Mouse (Mus musculus) intestine, embryonic 16.5 days (tissue): ENCODE measurements around the gene Slc12a8. TPM values are rescaled to one million over a fixed set of nuclear protein-coding genes. Genes with fewer than 3 reads are reported as not detected.

Experiments used
- ATAC-seq: fragments of 200-750 bp; cut with Nextera tagmentation; 2 replicates; pipeline ENCODE4 v1.8.0; 2017; ENCODE audit warnings: moderate TSS enrichment, moderate library complexity
- H3K27ac ChIP-seq: fragments of 300-500 bp; sonication (generic); 2 replicates; pipeline ENCODE4 v1.5.1; 2014; ENCODE audit warnings: mild to moderate bottlenecking, low read length
- H3K27me3 ChIP-seq: fragments of 300-500 bp; sonication (generic); replicated peaks from 2 replicates; pipeline ENCODE4 v1.6.1; 2014; ENCODE audit warnings: low read length, control low read depth, mixed read lengths; ENCODE audit not compliant: control insufficient read depth, insufficient read depth
- H3K36me3 ChIP-seq: fragments of 300-500 bp; sonication (generic); 2 replicates; pipeline ENCODE4 v1.6.1; 2014; ENCODE audit warnings: low read length, control low read depth; ENCODE audit not compliant: control insufficient read depth, insufficient read depth
- H3K4me1 ChIP-seq: fragments of 300-500 bp; sonication (generic); 2 replicates; pipeline ENCODE4 v1.6.1; 2014; ENCODE audit warnings: low read length, control low read depth, mixed read lengths; ENCODE audit not compliant: control insufficient read depth, insufficient read depth
- H3K4me2 ChIP-seq: fragments of 300-500 bp; sonication (generic); 2 replicates; pipeline ENCODE4 v1.6.1; 2014; ENCODE audit warnings: low read depth, low read length, control low read depth
- H3K4me3 ChIP-seq: fragments of 300-500 bp; sonication (generic); 2 replicates; pipeline ENCODE4 v1.5.1; 2014; ENCODE audit warnings: mild to moderate bottlenecking, low read length
- H3K9ac ChIP-seq: fragments of 300-500 bp; sonication (generic); 2 replicates; pipeline ENCODE4 v1.6.1; 2014; ENCODE audit warnings: low read depth, low read length
- H3K9me3 ChIP-seq: fragments of 300-500 bp; sonication (generic); 2 replicates; pipeline ENCODE4 v1.6.1; 2016; ENCODE audit warnings: low read length, control low read depth; ENCODE audit not compliant: control insufficient read depth
- WGBS: fragments of 180-500 bp; shearing (Covaris S2); extraction: QIAGEN DNeasy Blood & Tissue Kit; methylation state at CpG from one replicate; pipeline ENCODE4 v1.1.7; 2014; 5-methylcytosine and 5-hydroxymethylcytosine counted together
- polyA plus RNA-seq: library from polyadenylated mRNA; unstranded; fragments of >200 nt; fragmentation: Nextera tagmentation; extraction: Ambion mirVana; gene quantifications from 2 replicates; pipeline ENCODE4 v1.2.1, GENCODE M21; 2015

Gene Slc12a8
- polyA plus RNA-seq, 1 experiment from 2014 or later: 10.3 TPM

DNA sequence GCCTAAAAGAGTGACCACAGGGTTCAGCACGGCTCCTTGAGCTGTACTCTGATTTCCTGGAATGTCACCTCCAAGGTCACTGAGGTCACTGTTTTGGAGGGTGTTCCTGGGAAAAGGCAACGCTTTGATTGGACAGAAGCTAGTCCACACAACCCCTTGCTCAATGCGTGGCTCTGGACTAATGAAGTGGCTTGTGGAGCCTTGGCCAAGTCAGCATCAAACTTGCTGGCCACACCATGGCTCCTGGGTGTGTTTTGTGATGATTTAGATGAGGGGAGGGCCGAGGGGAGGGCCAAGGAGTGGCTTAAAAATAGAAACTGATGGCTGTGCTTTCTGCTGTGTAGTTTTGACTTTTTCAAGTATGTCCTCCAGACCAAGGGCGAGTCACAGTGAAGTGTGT is 143.0 kb downstream of the Slc12a8 start:
- Histone ChIP-seq H3K4me2 (no peak overlapping the region), H3K9me3 (no peaks in the 10 kb centered on the region), H3K9ac (no peak overlapping the region), H3K27me3 (no peaks in the 10 kb centered on the region), H3K27ac (no peak overlapping the region), H3K4me3 (no peak overlapping the region), H3K4me1 (no peaks in the 10 kb centered on the region), H3K36me3 (no peaks in the 10 kb centered on the region)
- WGBS: 57% methylated on average over 5 of the region's 5 CpGs
- no peak for ATAC-seq

DNA sequence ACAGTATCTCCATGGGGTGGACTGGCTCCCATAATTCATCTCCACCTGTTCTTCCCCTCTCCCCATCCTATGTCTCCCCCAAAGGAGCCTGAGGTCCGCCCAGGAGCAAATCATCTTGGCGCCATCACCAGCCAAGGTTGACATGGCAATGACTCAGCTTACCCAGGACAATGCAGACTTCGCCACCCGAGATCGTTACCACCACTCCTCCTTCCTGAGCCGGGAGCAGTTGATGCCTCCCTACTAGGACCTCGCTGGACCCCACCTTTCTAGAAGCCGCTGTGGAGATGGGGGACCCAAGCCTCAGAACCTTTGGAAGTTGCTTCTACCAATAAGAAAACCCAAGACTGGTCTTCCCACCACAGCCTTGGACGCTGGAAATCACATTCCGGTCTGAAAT is 145.7 kb downstream of the Slc12a8 start:
- WGBS: 95% methylated on average over 10 of the region's 10 CpGs
- Histone ChIP-seq H3K4me1 (no peaks in the 10 kb centered on the region), H3K36me3 (no peaks in the 10 kb centered on the region), H3K9me3 (no peaks in the 10 kb centered on the region), H3K4me2 (no peak overlapping the region), H3K27ac (no peak overlapping the region), H3K27me3 (no peaks in the 10 kb centered on the region), H3K4me3 (no peak overlapping the region), H3K9ac (no peak overlapping the region)
- ATAC-seq: no peak

DNA sequence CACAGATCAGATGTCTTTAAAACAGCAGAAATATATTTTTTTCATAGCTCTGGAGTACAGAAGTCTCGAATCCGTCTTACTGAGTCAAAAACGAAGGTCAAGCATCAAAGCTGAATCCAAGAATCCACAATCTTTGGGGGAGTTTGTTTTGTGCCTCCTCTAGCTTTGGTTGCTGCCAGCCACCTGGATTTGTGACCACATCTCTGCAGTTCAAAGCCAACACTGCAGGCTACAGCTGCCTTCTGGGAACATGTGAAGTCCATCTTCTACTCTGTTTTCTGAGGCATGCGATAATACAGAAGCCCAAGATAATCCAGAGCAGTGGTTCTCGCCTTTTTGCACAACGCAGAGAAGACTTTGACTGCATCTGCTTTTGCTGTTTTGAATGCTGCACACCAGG is 149.1 kb downstream of the Slc12a8 start:
- Histone ChIP-seq H3K4me1 (0 out of 2 replicates have a peak, but pooled peaks cover 3% of the 10 kb centered on the region), H3K4me3 (no peak overlapping the region), H3K27ac (no peak overlapping the region), H3K36me3 (no peaks in the 10 kb centered on the region), H3K27me3 (no peaks in the 10 kb centered on the region), H3K9ac (no peak overlapping the region), H3K9me3 (no peaks in the 10 kb centered on the region), H3K4me2 (no peak overlapping the region)
- no peak for ATAC-seq
- WGBS: 86% methylated on average over 6 of the region's 6 CpGs

DNA sequence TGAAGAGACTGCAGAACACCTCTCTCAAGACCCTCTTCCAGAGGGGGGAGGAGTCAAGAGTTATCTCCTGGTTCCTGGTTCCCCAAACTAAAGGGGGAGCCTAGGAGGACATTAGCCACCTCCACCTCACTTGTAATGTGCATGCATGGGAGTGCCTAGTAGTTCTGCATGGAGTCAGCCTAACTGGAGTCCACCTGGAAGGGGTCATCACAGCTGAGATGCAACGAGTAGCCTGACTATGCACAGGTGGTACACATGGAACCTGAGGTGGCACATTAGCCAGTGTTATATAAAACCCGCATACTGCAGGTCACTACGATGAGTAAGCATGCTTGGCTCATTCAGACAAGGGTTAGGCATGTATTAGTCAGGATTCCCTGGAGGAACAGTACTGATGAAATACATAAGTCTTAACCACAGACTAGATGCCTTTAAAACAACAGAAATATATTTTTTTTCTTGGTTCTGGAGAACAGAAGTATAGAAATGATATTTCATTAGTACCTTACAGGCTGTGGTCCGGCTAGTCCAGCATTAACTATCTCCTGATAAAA is 149.9 kb downstream of the Slc12a8 start:
- no peak overlapping the region for H3K4me2 ChIP-seq
- no peaks in the 10 kb centered on the region for H3K9me3 ChIP-seq
- no peaks in the 10 kb centered on the region for H3K36me3 ChIP-seq
- 90% methylated on average over 4 of the region's 4 CpGs for WGBS
- H3K4me1 ChIP-seq: 0 out of 2 replicates have a peak, but pooled peaks cover 3% of the 10 kb centered on the region
- no peak overlapping the region for H3K27ac ChIP-seq
- ATAC-seq: no peak
- H3K9ac ChIP-seq: no peak overlapping the region
- H3K27me3 ChIP-seq: no peaks in the 10 kb centered on the region
- no peak overlapping the region for H3K4me3 ChIP-seq

DNA sequence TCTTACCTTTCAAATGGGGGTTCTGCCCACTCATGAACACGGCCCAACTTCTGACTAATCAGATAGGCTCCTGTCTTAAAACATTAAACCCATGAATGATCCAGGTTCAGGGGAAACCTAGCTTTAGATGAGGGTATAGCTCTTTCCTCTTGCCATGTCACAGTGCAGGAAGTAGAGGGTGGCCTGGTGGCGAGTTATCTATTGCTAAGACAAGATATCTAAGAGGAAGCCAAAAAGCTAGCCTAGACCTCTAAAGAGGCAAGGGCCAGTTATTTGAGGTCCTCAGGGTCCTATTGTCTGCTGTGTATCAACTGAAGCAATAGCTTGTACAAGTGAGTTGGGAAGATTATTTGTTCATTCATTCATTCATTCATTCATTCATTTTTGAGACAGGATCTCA is 151.3 kb downstream of the Slc12a8 start:
- WGBS: 82% methylated on average over 2 of the region's 2 CpGs
- ATAC-seq: no peak
- Histone ChIP-seq H3K9me3 (no peaks in the 10 kb centered on the region), H3K4me3 (no peak overlapping the region), H3K36me3 (no peaks in the 10 kb centered on the region), H3K4me1 (0 out of 2 replicates have a peak, but pooled peaks cover 3% of the 10 kb centered on the region), H3K9ac (no peak overlapping the region), H3K27ac (no peak overlapping the region), H3K4me2 (no peak overlapping the region), H3K27me3 (no peaks in the 10 kb centered on the region)

GRCm38 (mm10) chr16:33669072-33669471 is 151.9 kb downstream of the Slc12a8 start:
- no peak overlapping the region for H3K9ac ChIP-seq
- peaks cover 5% of the 10 kb centered on the region; the same call in 1 of the 2 replicates for H3K4me1 ChIP-seq
- 89% methylated on average over 1 of the region's 1 CpGs for WGBS
- ATAC-seq: no peak
- H3K4me3 ChIP-seq: no peak overlapping the region
- no peak overlapping the region for H3K4me2 ChIP-seq
- H3K27me3 ChIP-seq: no peaks in the 10 kb centered on the region
- H3K36me3 ChIP-seq: no peaks in the 10 kb centered on the region
- H3K9me3 ChIP-seq: no peaks in the 10 kb centered on the region
- H3K27ac ChIP-seq: no peak overlapping the region

DNA sequence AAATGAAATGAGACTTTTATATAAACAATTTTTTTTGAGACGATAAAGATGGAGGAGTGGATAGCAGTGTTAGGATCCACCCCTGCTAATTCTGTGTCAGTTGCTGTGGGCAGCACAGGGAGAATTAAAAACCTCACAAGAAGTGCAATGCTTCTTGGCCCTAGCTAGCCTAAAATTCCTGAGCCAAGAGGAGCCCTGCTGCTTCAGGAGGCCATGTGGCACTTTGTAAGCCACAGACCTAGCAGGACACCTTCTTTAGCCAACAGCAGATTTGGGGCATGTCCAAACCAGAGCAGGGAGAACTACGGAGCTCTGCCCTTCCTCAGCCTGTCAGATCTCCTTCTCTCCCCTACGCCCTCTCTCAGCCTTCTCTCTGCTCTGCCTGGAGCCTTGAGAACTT is 153.2 kb downstream of the Slc12a8 start:
- peak overlapping the region; percentile 50 for H3K27ac ChIP-seq
- no peaks in the 10 kb centered on the region for H3K9me3 ChIP-seq
- no peaks in the 10 kb centered on the region for H3K27me3 ChIP-seq
- no peak overlapping the region for H3K4me2 ChIP-seq
- H3K36me3 ChIP-seq: no peaks in the 10 kb centered on the region
- H3K9ac ChIP-seq: no peak overlapping the region
- WGBS: 40% methylated on average over 3 of the region's 3 CpGs
- no peak overlapping the region for H3K4me3 ChIP-seq
- ATAC-seq: no peak
- peaks cover 5% of the 10 kb centered on the region; the same call in 1 of the 2 replicates for H3K4me1 ChIP-seq

- H3K27me3 ChIP-seq: no peaks in the 10 kb centered on the region
- peak overlapping the region; percentile 50 for H3K27ac ChIP-seq
- H3K36me3 ChIP-seq: no peaks in the 10 kb centered on the region
- no peak overlapping the region for H3K9ac ChIP-seq
- no peak overlapping the region for H3K4me3 ChIP-seq
- no peak for ATAC-seq
- no peaks in the 10 kb centered on the region for H3K9me3 ChIP-seq
- peaks cover 5% of the 10 kb centered on the region; the same call in 1 of the 2 replicates for H3K4me1 ChIP-seq
- 84% methylated on average over 2 of the region's 2 CpGs for WGBS
- no peak overlapping the region for H3K4me2 ChIP-seq
Observed at GRCm38 (mm10) chr16:33670933-33671332, 153.8 kb downstream of the Slc12a8 start.

DNA sequence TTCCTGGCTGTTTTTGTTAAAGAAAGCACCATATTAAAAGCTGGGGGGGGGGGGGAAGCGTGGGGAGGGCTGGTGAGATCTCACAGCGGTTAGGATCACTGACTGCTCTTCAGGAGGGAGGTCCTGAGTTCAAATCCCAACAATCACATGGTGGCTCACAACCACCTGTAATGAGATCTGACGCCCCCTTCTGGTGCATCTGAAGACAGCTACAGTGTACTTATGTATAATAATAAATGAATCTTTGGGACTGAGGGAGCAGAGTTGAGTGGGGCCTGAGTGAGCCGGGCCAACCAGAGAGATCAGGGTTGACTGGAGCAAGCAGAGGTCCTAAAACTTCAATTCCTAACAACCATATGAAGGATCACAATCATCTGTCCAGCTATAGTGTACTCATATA is 155.1 kb downstream of the Slc12a8 start:
- H3K27me3 ChIP-seq: no peaks in the 10 kb centered on the region
- H3K9me3 ChIP-seq: no peaks in the 10 kb centered on the region
- no peak overlapping the region for H3K9ac ChIP-seq
- ATAC-seq: no peak
- no peak overlapping the region for H3K4me3 ChIP-seq
- H3K36me3 ChIP-seq: no peaks in the 10 kb centered on the region
- peaks cover 9% of the 10 kb centered on the region for H3K4me1 ChIP-seq
- 86% methylated on average over 4 of the region's 4 CpGs for WGBS
- no peak overlapping the region for H3K4me2 ChIP-seq
- no peak overlapping the region for H3K27ac ChIP-seq

DNA sequence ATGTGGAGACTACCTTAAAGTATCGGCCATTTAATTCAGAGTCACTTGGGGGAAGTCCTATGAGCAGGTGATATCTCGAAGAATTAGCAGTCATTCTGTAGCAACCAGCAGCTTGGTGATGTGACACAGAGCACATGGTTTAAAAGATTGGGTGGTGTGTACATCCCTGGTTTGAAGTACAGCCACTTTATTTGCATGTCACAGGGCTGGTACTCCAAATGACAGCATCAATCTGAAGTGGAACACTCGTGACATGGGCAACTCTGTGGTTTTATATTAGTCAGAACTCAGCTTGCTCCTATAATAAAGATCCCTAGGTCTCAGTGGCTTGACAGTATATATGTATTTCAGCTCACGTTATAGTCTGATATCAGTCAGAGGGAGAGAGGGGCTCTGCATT is 155.5 kb downstream of the Slc12a8 start:
- Histone ChIP-seq H3K36me3 (no peaks in the 10 kb centered on the region), H3K27me3 (no peaks in the 10 kb centered on the region), H3K4me1 (peaks cover 9% of the 10 kb centered on the region), H3K4me2 (no peak overlapping the region), H3K9me3 (no peaks in the 10 kb centered on the region), H3K9ac (no peak overlapping the region), H3K4me3 (no peak overlapping the region), H3K27ac (no peak overlapping the region)
- ATAC-seq: no peak
- WGBS: 91% methylated on average over 4 of the region's 4 CpGs
